Mouse (Mus musculus): ENCODE data around the gene Il1rapl2. TPM values are rescaled to one million over a fixed set of nuclear protein-coding genes. Genes with fewer than 3 reads are reported as not detected.

Il1rapl2 gene
- total RNA-seq (2015): not detected in 2 replicates
- total RNA-seq (2017): not detected in 2 replicates

- ATAC-seq (ENCODE audit: poor library complexity, severe bottlenecking): no peak
Measured at GRCm38 (mm10) chrX:137570321-137571195, at the start of gene Il1rapl2. Il1rapl2 (plus strand) TSS chrX:137570608.

- no peak for ATAC-seq (ENCODE audit: poor library complexity, severe bottlenecking)
Measured at GRCm38 (mm10) chrX:137548348-137548747, 22.1 kb upstream of the Il1rapl2 start.

GRCm38 (mm10) chrX:137569472-137570188, 778 bp upstream of the Il1rapl2 start:
- no peak for ATAC-seq (ENCODE audit: poor library complexity, severe bottlenecking)

- no peak for ATAC-seq (ENCODE audit: poor library complexity, severe bottlenecking)
Measured at GRCm38 (mm10) chrX:137582656-137583055, 12.2 kb downstream of the Il1rapl2 start.

GRCm38 (mm10) chrX:137620697-137621096, 50.3 kb downstream of the Il1rapl2 start:
- ATAC-seq (ENCODE audit: poor library complexity, severe bottlenecking): no peak

- no peak for ATAC-seq (ENCODE audit: poor library complexity, severe bottlenecking)
Measured at GRCm38 (mm10) chrX:137667011-137667410, 96.6 kb downstream of the Il1rapl2 start.

GRCm38 (mm10) chrX:137687974-137688373, 117.6 kb downstream of the Il1rapl2 start:
- ATAC-seq (ENCODE audit: poor library complexity, severe bottlenecking): no peak

- no peak for ATAC-seq (ENCODE audit: poor library complexity, severe bottlenecking)
Measured at GRCm38 (mm10) chrX:137700006-137700405, 129.6 kb downstream of the Il1rapl2 start.

- no peak for ATAC-seq (ENCODE audit: poor library complexity, severe bottlenecking)
Measured at GRCm38 (mm10) chrX:137755537-137755936, 185.1 kb downstream of the Il1rapl2 start.

GRCm38 (mm10) chrX:137805484-137806200, 235.2 kb downstream of the Il1rapl2 start:
- no peak for ATAC-seq (ENCODE audit: poor library complexity, severe bottlenecking)

- ATAC-seq (ENCODE audit: poor library complexity, severe bottlenecking): no peak
Measured at GRCm38 (mm10) chrX:137806231-137807114, 236.1 kb downstream of the Il1rapl2 start.

- no peak for ATAC-seq (ENCODE audit: poor library complexity, severe bottlenecking)
Measured at GRCm38 (mm10) chrX:137809526-137809925, 239.1 kb downstream of the Il1rapl2 start.

GRCm38 (mm10) chrX:137812151-137812550, 241.7 kb downstream of the Il1rapl2 start:
- no peak for ATAC-seq (ENCODE audit: poor library complexity, severe bottlenecking)

- ATAC-seq (ENCODE audit: poor library complexity, severe bottlenecking): no peak
Measured at GRCm38 (mm10) chrX:137848936-137849335, 278.5 kb downstream of the Il1rapl2 start.

GRCm38 (mm10) chrX:137923490-137923889, 353.1 kb downstream of the Il1rapl2 start:
- no peak for ATAC-seq (ENCODE audit: poor library complexity, severe bottlenecking)

GRCm38 (mm10) chrX:137926835-137927234, 356.4 kb downstream of the Il1rapl2 start:
- ATAC-seq (ENCODE audit: poor library complexity, severe bottlenecking): no peak

- ATAC-seq (ENCODE audit: poor library complexity, severe bottlenecking): no peak
Measured at GRCm38 (mm10) chrX:137947741-137948140, 377.3 kb downstream of the Il1rapl2 start.

GRCm38 (mm10) chrX:137971306-137971705, 400.9 kb downstream of the Il1rapl2 start:
- no peak for ATAC-seq (ENCODE audit: poor library complexity, severe bottlenecking)

- ATAC-seq (ENCODE audit: poor library complexity, severe bottlenecking): no peak
Measured at GRCm38 (mm10) chrX:138043113-138043512, 472.7 kb downstream of the Il1rapl2 start.

- no peak for ATAC-seq (ENCODE audit: poor library complexity, severe bottlenecking)
Measured at GRCm38 (mm10) chrX:138103954-138104353, 533.5 kb downstream of the Il1rapl2 start.

All from megakaryocyte, adult 5-6 weeks (primary cell).